Mouse (Mus musculus) forebrain, embryonic 11.5 days (tissue): ENCODE data around the gene Dyx1c1. TPM values are rescaled to one million over a fixed set of nuclear protein-coding genes. Genes with fewer than 3 reads are reported as not detected.

ENCODE experiments used
- ATAC-seq: fragments of 200-750 bp; cut with Nextera tagmentation; replicated peaks from 2 replicates; pipeline ENCODE4 v1.8.0; 2017; ENCODE audit warnings: moderate TSS enrichment; ENCODE audit not compliant: low FRiP score
- DNase-seq: peaks from one replicate; pipeline ENCODE4 v3.0.0-alpha.2; 2017; ENCODE audit warnings: low spot score
- H3K27ac ChIP-seq: fragments of 300-500 bp; sonication (generic); 2 replicates; pipeline ENCODE4 v1.5.1; 2014; ENCODE audit warnings: low read depth, low read length
- H3K27me3 ChIP-seq: fragments of 300-500 bp; sonication (generic); 2 replicates; pipeline ENCODE4 v1.6.1; 2014; ENCODE audit warnings: mild to moderate bottlenecking, low read length, mixed read lengths; ENCODE audit not compliant: control insufficient read depth, insufficient read depth
- H3K36me3 ChIP-seq: fragments of 300-500 bp; sonication (generic); 2 replicates; pipeline ENCODE4 v1.6.1; 2014; ENCODE audit warnings: mild to moderate bottlenecking, low read length, moderate library complexity, mixed read lengths; ENCODE audit not compliant: control insufficient read depth, insufficient read depth
- H3K4me1 ChIP-seq: fragments of 300-500 bp; sonication (generic); replicated peaks from 2 replicates; pipeline ENCODE4 v1.6.1; 2014; ENCODE audit warnings: low read length, mixed read lengths; ENCODE audit not compliant: control insufficient read depth, insufficient read depth
- H3K4me2 ChIP-seq: fragments of 300-500 bp; sonication (generic); 2 replicates; pipeline ENCODE4 v1.6.1; 2014; ENCODE audit warnings: low read depth, mild to moderate bottlenecking, low read length, moderate library complexity, mixed read lengths; ENCODE audit not compliant: severe bottlenecking
- H3K4me3 ChIP-seq: fragments of 300-500 bp; sonication (generic); 2 replicates; pipeline ENCODE4 v1.5.1; 2014; ENCODE audit warnings: low read depth, low read length
- H3K9ac ChIP-seq: fragments of 300-500 bp; sonication (generic); 2 replicates; pipeline ENCODE4 v1.6.1; 2014; ENCODE audit warnings: low read length
- H3K9me3 ChIP-seq: fragments of 300-500 bp; sonication (generic); 2 replicates; pipeline ENCODE4 v1.6.1; 2016; ENCODE audit warnings: low read length, mixed read lengths; ENCODE audit not compliant: control insufficient read depth
- WGBS: fragments of 180-500 bp; shearing (Covaris S2); extraction: QIAGEN DNeasy Blood & Tissue Kit; methylation state at CpG from one replicate; pipeline ENCODE4 v1.1.7; 2014; 5-methylcytosine and 5-hydroxymethylcytosine counted together
- polyA plus RNA-seq: library from polyadenylated mRNA; unstranded; fragments of >200 nt; fragmentation: Nextera tagmentation; extraction: Ambion mirVana; gene quantifications from 2 replicates; pipeline ENCODE4 v1.2.1, GENCODE M21; 2014

Gene Dyx1c1
- polyA plus RNA-seq, 1 experiment from 2014 or later, result 1.9 TPM

- ATAC-seq, result no peak
- 85% methylated on average over 13 of the region's 13 CpGs for WGBS
These were observed 27.3 kb upstream of the Dyx1c1 start for GRCm38 (mm10) chr9:72931166-72931790.

GRCm38 (mm10) chr9:72935309-72935708, 23.3 kb upstream of the Dyx1c1 start:
- WGBS, result 87% methylated on average over 4 of the region's 4 CpGs
- ATAC-seq, result no peak
- DNase-seq, result no peak
- H3K4me1 ChIP-seq, result no peaks in the 10 kb centered on the region
- no peak overlapping the region for H3K4me3 ChIP-seq
- H3K27me3 ChIP-seq, result no peaks in the 10 kb centered on the region
- H3K36me3 ChIP-seq, result no peaks in the 10 kb centered on the region; the same call in 1 of the 2 replicates
- H3K27ac ChIP-seq, result no peak overlapping the region
- no peak overlapping the region for H3K4me2 ChIP-seq
- no peak overlapping the region for H3K9ac ChIP-seq
- H3K9me3 ChIP-seq, result no peaks in the 10 kb centered on the region

More at GRCm38 (mm10) chr9:72931166-72931790, 27.3 kb upstream of the Dyx1c1 start:
- Histone ChIP-seq H3K27me3 (no peaks in the 10 kb centered on the region), H3K36me3 (no peaks in the 10 kb centered on the region; the same call in 1 of the 2 replicates), H3K9me3 (no peaks in the 10 kb centered on the region), H3K27ac (no peak overlapping the region), H3K4me1 (peaks cover 4% of the 10 kb centered on the region; the same call in 1 of the 2 replicates), H3K4me3 (no peak overlapping the region), H3K4me2 (no peak overlapping the region), H3K9ac (no peak overlapping the region)
- DNase-seq, result no peak

- H3K4me3 ChIP-seq, result no peak overlapping the region
- H3K9me3 ChIP-seq, result no peaks in the 10 kb centered on the region
- H3K4me2 ChIP-seq, result no peak overlapping the region
- no peaks in the 10 kb centered on the region for H3K4me1 ChIP-seq
- no peak overlapping the region for H3K9ac ChIP-seq
- H3K27me3 ChIP-seq, result no peaks in the 10 kb centered on the region
- ATAC-seq (no peak), DNase-seq (no peak)
- no peaks in the 10 kb centered on the region; the same call in 1 of the 2 replicates for H3K36me3 ChIP-seq
- no peak overlapping the region for H3K27ac ChIP-seq
- WGBS, result 71% methylated on average over 2 of the region's 2 CpGs
These were observed 22.3 kb upstream of the Dyx1c1 start for GRCm38 (mm10) chr9:72936301-72936700.

GRCm38 (mm10) chr9:72943424-72943823, 15.2 kb upstream of the Dyx1c1 start:
- H3K27ac ChIP-seq, result no peak overlapping the region
- DNase-seq, result peak; percentile 46
- no peak for ATAC-seq
- no peaks in the 10 kb centered on the region; the same call in 1 of the 2 replicates for H3K9me3 ChIP-seq
- H3K36me3 ChIP-seq, result peaks cover 11% of the 10 kb centered on the region; the same call in 1 of the 2 replicates
- H3K4me3 ChIP-seq, result no peak overlapping the region
- H3K27me3 ChIP-seq, result no peaks in the 10 kb centered on the region
- no peak overlapping the region for H3K4me2 ChIP-seq
- H3K4me1 ChIP-seq, result no peaks in the 10 kb centered on the region
- no peak overlapping the region for H3K9ac ChIP-seq
- WGBS, result 61% methylated on average over 3 of the region's 3 CpGs

GRCm38 (mm10) chr9:72944286-72944685, 14.3 kb upstream of the Dyx1c1 start:
- H3K4me3 ChIP-seq, result no peak overlapping the region
- no peaks in the 10 kb centered on the region for H3K4me1 ChIP-seq
- peak; percentile 40 for DNase-seq
- ATAC-seq, result no peak
- H3K9ac ChIP-seq, result no peak overlapping the region
- no peak overlapping the region for H3K4me2 ChIP-seq
- 90% methylated on average over 13 of the region's 13 CpGs for WGBS
- no peak overlapping the region for H3K27ac ChIP-seq
- no peaks in the 10 kb centered on the region for H3K27me3 ChIP-seq
- no peaks in the 10 kb centered on the region; the same call in 1 of the 2 replicates for H3K9me3 ChIP-seq
- H3K36me3 ChIP-seq, result peaks cover 11% of the 10 kb centered on the region; the same call in 1 of the 2 replicates

- Histone ChIP-seq H3K4me3 (no peak overlapping the region), H3K27me3 (no peaks in the 10 kb centered on the region), H3K27ac (no peak overlapping the region), H3K9me3 (no peaks in the 10 kb centered on the region; the same call in 1 of the 2 replicates), H3K4me1 (no peaks in the 10 kb centered on the region), H3K36me3 (peaks cover 11% of the 10 kb centered on the region; the same call in 1 of the 2 replicates), H3K9ac (no peak overlapping the region), H3K4me2 (no peak overlapping the region)
- ATAC-seq (no peak), DNase-seq (peak; percentile 4)
- WGBS, result 97% methylated on average over 1 of the region's 1 CpGs
These were observed 11.6 kb upstream of the Dyx1c1 start for GRCm38 (mm10) chr9:72947010-72947409.

GRCm38 (mm10) chr9:72949572-72949971, 9.0 kb upstream of the Dyx1c1 start:
- Histone ChIP-seq H3K4me3 (no peak overlapping the region), H3K36me3 (peaks cover 11% of the 10 kb centered on the region; the same call in 1 of the 2 replicates), H3K9ac (no peak overlapping the region), H3K4me1 (no peaks in the 10 kb centered on the region), H3K27ac (no peak overlapping the region), H3K4me2 (no peak overlapping the region), H3K9me3 (no peaks in the 10 kb centered on the region; the same call in 1 of the 2 replicates), H3K27me3 (no peaks in the 10 kb centered on the region)
- WGBS, result 78% methylated on average over 7 of the region's 7 CpGs
- DNase-seq, result peak; percentile 31
- no peak for ATAC-seq

- DNase-seq (peak; percentile 69), ATAC-seq (no peak)
- H3K27me3 ChIP-seq, result no peaks in the 10 kb centered on the region
- H3K4me3 ChIP-seq, result no peak overlapping the region
- H3K9ac ChIP-seq, result no peak overlapping the region
- H3K27ac ChIP-seq, result no peak overlapping the region
- no peak overlapping the region for H3K4me2 ChIP-seq
- peaks cover 2% of the 10 kb centered on the region; the same call in 1 of the 2 replicates for H3K4me1 ChIP-seq
- 46% methylated on average over 2 of the region's 2 CpGs for WGBS
- H3K9me3 ChIP-seq, result no peaks in the 10 kb centered on the region
- no peaks in the 10 kb centered on the region for H3K36me3 ChIP-seq
These were observed 3.8 kb upstream of the Dyx1c1 start for GRCm38 (mm10) chr9:72954746-72955145.

GRCm38 (mm10) chr9:72955546-72955945, 3.0 kb upstream of the Dyx1c1 start:
- H3K27ac ChIP-seq, result no peak overlapping the region
- no peak overlapping the region for H3K4me2 ChIP-seq
- H3K9ac ChIP-seq, result no peak overlapping the region
- WGBS, result 14% methylated on average over 1 of the region's 1 CpGs
- H3K4me3 ChIP-seq, result no peak overlapping the region
- DNase-seq (peak; percentile 68), ATAC-seq (no peak)
- peaks cover 2% of the 10 kb centered on the region; the same call in 1 of the 2 replicates for H3K4me1 ChIP-seq
- no peaks in the 10 kb centered on the region for H3K9me3 ChIP-seq
- H3K36me3 ChIP-seq, result no peaks in the 10 kb centered on the region
- H3K27me3 ChIP-seq, result no peaks in the 10 kb centered on the region
